Mouse (Mus musculus): ENCODE data around the gene Ccdc88b.
"Not testable (repeated sequence)": the region's sequence is repeated elsewhere in the genome, so short reads cannot be mapped to it uniquely, and the experiment has no call there.

The Ccdc88b gene

DNA sequence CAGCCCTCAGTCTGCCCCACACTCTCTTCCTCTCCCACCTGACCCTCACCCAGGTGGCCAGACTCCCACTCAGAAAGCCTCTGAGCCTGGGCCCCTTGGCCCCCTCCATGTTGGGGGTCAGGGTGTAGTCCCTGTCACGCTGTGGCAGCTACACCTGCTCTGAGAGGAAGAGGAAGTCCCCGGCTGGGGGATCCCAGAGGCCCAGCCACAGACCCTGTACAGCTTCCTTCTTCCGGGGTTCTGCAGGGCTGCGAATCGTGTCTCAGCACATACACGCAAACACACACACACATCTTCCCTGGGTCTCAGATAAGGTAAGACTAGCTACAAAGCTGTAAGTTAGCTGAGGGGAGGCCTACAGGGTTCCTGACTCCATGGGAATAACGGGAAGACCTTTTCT lies at the start of gene Ccdc88b:
Gene Ccdc88b (minus strand): TSS at position 181 of the 400 bp plus-strand sequence.
- DNase-seq (ENCODE audit: low read depth) = no peak

DNA sequence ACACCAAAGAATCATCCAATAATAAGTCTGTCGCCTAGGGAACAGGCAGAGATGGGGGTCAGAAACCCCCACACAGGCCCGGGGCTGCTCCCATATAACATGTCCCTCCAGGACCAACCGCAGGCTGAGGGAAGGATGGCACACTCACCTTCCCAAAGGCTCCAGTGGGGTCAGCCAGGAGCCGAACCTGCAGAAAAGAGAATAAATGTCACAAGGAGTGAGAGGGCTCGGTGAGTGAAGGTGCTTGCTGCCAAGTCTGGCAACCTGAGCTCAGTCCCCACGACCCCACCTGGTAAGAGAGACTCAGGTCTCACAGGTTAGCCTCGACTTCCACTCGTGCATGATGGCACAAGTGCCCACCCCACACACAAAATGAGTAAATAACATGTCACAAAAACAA lies 49.1 kb upstream of the Ccdc88b start:
- no peak for DNase-seq (ENCODE audit: low read depth)

DNA sequence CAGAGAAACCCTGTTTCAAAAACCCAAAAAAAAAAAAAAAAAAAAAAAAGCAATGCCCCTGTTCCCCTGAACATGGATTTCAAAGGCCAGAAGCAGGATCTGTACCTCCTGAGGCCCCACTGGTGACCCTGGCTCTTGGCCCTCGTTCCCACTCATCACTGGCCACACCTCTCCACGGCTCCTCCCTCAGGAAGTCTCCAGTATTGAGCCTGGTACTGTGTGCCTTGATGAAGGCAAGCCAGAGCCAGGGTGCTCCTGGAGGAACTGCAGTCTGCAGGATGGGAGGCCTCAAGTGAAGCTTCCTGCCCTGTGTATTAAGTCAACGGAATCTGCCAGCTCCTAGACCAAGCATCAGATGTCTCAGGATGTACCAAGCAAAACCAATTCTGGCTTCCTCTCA lies 48.2 kb upstream of the Ccdc88b start:
- DNase-seq (ENCODE audit: low read depth) = no peak

DNA sequence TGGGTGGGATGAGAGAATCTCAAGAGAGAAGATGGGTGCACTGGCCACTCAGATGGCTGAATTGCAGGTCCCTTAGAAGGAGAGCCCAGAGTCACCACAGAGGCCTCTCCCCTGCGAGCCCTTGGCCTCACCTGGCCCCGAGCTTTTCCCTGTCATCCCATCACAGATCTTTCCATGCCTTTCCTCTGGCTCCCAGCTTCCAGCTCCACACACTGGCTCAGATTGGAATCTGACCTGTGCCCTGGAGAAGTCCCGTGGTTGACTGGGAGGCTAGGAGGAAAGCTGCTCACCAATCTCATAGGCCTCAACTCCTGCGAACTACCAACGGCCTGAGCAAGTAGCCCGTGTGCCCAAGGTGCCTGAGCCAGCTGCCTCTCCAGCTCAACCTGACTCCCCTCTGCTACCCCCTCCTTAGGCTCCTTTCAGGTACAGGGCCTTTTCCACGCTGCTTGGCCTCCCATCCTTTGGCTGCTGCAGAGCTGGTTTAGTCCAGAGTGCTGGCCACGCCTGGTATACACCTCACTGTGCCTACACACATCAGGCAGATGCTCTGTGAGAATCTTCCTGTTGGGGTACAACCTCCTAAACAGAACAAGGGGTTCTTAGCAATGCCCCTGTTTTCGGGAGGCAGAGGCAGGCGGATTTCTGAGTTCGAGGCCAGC lies 47.6 kb upstream of the Ccdc88b start:
- no peak for DNase-seq (ENCODE audit: low read depth)

DNA sequence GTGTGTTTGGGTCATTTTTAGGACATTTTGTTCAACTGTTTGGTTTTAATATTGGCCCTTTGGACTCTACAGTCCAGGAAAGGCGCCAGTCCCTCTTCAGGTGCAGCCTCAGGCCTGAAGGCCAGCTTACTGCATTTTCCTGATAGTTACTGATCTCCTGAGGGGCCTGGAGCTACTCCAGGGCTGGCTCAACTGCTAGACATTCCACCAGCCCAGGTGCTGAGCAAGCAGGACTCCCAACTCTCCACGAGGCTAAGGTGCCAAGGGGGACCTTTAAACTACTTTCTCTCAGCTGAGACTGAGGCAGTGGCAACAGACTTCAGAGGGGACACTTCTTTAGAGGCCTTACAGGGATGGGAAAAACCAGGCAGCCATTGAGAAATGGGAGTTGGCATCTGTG lies 46.8 kb upstream of the Ccdc88b start:
- DNase-seq (ENCODE audit: low read depth) = no peak

DNA sequence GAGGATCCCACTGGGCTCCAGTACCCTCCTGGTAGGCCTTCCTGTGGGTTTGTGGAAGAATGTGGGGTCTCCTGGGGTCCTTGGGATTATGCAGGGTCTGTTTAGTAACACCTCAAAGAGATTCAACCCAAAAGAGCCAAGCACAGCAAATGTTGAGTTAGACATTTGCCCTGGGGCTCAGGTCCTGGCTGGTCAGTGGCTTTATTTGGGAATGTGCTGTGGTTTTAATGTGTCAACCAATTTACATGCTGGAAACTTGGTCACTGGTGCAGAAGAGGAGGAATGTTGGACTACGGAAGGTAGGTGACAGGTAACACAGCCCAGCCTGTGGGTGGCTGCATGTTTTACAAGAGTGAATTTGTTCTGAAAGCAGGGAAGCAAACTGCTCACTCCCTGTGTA lies 45.0 kb upstream of the Ccdc88b start:
- DNase-seq (ENCODE audit: low read depth) = no peak

DNA sequence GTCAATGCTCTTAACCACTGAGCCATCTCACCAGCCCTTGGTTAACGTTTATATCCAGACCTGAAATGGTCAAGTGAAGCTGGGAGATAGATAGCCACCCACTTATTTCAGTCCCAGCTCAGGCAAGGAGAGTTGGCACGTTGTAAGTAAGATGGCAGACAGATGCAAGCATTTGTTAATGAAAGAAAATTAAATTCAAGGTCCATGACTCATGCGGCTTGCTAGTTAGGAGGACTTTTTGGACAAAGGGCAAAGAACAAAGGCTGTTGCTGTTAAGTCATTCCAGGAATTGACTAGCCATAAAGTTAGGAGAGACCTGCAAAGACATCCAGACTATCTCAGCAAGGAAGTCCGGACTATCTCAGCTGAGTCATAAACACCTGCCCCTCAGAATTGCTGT lies 41.6 kb upstream of the Ccdc88b start:
- DNase-seq (ENCODE audit: low read depth) = no peak

DNA sequence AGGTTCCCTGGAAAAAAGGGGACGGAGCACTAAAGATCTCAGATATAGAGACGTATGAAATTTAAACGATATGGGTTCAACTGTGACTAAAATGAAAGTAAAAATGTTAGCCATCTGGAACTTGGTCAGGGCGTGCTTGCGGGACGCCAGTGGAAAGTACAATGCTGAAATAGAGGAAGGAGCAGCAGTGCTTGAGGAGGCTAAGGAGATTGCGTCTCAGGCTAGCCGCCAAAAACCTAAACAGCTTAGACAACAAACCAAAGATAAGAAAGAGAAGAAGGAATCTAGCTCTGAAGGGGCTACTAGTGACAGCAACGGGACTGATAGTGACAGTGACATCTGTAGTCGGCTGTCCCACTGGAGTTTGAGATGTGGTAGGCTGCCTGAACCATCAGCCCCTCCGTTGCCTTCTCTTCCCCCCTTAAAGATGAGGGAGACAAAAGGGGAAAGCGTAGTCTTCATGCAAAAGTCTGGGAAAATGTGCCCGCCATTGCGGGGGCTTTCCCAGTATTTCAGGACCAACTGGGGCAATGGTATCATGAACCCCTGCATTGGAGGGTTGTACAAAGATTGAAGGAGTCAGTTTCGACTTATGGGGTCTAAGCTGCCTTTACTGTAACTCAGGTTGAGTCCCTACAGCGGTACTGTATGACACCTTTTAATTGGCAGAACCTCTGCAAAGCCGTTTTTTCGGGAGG lies 37.7 kb upstream of the Ccdc88b start:
- DNase-seq (ENCODE audit: low read depth) = not testable (repeated sequence)

DNA sequence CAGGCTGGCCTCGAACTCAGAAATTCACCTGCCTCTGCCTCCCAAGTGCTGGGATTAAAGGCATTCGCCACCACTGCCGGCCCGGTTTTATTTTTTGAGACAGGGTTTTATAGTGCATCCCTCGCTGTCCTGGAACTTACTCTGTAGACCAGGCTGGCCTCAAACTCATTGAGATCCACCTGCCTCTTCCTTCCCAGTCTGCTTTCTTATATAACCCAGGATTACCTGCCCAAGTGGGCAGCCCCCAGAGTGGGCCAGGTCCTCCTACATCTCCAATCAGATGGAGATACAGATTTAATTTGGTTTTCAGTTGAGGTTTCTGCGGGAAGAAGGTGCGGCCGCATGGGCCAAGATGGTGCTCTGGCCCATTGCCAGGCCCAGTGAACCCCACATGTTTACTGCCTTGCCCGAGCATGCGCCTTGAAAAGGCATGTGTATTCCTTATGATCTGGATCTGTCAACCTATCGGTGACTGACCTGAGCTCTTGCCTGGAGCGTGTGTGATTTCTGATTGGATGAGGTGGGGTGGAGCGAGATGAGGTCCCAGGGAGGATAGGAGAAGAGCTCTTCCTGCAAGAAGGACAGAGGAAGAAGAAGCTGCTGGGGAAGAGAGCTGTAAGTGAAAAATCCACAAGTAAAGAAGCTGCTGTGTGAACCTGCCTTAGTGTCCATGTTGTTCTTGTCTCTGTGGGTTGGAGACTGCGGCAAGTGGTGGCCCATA lies 35.9 kb upstream of the Ccdc88b start:
- no peak for DNase-seq (ENCODE audit: low read depth)

DNA sequence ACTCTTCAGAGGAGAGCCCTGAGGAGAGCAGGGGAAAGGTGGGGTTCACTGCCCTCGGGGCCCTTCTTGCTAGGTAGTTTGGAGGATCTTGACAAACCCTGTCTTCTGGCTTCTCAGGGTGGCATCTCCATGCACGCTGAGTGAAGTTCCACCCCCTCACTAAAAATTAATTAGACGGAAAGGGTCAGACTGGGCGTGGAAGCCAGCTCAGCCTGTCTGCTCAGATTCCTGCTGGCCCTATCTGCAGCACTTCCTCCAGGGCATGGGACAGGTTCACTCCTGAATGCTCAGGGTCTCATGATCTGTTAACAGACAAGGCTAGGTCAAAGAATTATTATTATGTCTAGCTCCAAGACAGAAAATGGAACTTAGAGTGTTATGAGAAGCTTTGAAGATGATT lies 34.5 kb upstream of the Ccdc88b start:
- no peak for DNase-seq (ENCODE audit: low read depth)

DNA sequence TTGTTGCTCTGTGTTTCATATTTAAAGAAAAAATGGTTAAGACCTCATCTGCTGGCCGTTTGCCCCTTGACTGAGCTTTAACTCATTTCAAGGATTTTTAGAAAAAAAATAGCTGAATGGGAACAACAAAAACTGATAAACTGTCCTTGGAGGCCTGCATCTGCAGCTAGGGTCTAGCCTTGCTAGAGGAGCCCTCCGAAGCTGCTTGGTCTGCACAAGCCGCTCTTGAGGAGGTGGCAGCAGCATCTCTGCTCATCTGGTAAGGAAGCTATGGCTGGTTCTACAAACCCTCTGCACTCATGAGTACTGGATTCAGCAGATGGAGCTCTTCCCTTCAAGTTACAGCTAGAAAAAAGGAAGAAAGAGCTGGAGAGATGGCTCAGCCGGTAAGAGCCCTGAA lies 20.0 kb upstream of the Ccdc88b start:
- no peak for DNase-seq (ENCODE audit: low read depth)

DNA sequence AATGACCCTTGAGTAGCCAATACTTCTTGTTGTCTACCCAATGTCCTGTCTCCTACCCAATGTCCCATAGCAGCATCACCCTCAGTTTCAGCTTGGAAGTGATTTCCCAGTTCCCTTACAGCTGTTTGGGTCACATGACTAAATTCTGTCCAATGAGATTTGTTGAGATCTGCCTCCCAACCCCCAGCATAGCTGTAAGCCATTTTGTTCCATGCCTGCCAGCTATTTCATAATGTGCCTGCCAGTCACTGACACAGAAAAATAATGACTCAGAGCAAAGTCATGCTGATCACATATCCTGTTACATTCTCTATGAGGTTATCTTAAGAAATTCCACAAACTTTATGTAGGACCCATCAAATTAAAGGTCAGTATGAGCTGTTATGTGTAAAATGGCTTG lies 18.8 kb upstream of the Ccdc88b start:
- DNase-seq (ENCODE audit: low read depth) = peak; percentile 85

DNA sequence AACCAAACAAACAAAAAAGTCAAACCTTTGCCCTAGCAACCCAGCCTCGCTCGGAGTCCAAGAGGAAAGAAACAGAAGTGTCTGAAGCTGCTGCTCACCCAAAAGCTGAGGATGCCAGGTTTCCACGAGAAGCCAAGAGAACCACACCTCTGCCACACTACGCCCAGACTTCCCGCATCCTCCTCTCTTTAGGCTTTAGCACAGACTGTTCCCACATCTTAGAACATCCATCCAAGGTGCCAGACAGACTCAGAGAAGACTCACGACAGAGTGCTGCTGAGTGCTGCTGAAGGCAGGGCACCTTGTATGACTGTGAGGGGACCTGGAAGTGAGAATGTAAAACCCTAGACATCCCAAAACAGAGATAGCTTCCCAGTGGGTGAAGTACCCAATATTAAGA lies 17.8 kb upstream of the Ccdc88b start:
- no peak for DNase-seq (ENCODE audit: low read depth)

DNA sequence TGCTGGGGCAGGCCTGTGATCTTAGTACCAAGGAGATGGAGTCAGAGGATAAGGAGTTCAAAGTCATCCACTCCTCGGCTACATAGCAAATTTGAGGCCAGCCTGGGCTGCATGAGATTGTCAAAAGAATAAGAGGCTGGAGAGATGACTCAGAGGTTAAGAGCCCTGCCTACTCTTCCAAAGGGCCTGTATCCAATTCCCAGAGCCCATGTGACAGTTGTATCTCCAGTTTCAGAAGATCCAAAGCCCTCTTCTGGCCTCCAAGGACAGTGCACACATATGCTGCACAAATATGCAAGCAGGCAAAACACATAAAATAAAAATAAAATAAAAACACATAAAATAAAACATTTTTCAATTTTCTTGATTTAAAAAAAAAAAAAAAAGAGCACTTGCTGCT lies 16.2 kb upstream of the Ccdc88b start:
- peak; percentile 45 for DNase-seq (ENCODE audit: low read depth)

DNA sequence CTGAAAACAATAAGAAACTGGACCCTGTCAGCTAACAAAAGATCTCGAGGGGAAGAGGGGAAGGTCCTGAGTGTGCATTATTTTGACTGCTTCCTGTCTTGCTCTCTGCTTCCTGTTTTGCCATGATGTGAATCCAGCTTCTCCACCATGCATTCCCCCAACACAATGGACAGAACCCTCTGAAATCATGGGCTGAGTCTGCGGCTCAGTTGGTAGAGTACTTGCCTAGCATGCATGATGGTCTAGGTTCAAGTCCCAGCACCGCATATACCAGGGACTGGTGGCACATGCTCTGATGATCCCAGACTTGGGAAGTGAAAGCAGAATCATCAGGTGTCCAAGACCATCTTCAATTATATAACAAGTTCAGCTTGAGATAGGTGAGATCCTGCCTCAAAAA lies 14.7 kb upstream of the Ccdc88b start:
- no peak for DNase-seq (ENCODE audit: low read depth)

DNA sequence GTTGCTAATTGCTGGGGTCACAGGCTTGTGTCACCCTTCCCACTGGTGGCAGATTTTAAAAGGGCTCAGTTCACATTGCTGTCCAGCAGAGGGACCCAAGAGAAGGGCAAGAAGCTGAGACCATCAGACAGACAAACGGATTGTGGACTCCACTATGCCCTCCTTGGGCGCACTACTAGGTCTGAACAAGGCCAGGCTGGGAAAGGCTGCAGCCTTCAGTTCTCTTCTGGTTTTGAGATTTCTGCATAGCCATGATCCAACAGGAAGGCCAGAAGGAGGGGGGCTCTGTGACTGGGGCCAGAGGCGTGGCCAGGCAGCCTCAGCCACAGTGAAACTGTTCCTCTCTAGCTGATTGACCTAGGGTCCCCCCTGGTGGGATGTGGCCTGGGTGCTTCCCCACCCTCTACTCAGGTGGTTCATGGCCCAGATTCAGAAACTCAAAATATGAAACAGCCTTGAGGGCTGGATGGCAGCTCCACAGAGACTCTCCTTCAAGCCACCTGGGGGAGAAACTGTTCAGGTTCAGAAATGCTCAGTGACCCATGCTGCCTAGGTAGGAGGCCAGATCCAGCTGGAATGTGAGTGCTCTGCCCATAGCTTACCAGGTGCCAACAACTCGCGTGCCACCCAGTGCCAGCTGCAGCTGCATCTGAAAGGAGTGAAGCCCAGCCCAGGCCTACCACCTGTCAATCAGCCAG lies 13.7 kb upstream of the Ccdc88b start:
- peak; percentile 71 for DNase-seq (ENCODE audit: low read depth)

DNA sequence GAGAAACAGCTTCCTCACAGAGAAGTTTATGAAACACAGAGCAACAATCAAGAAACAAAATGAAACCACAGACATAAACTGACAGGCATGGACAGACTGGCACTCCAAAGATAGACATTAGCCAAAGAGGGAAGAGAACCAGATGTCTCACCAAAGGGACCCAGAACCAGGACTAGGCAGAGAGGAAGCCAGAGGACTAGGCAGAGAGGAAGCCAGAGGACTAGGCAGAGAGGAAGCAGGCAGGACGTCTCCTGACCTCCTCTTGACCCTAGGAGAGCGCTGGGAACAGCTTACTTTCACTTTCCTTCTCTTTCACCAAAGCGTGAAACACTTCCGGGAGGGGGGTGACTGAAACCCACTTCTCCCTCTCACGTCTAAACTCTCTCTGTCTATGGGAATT lies 11.3 kb upstream of the Ccdc88b start:
- peak; percentile 79 for DNase-seq (ENCODE audit: low read depth)

DNA sequence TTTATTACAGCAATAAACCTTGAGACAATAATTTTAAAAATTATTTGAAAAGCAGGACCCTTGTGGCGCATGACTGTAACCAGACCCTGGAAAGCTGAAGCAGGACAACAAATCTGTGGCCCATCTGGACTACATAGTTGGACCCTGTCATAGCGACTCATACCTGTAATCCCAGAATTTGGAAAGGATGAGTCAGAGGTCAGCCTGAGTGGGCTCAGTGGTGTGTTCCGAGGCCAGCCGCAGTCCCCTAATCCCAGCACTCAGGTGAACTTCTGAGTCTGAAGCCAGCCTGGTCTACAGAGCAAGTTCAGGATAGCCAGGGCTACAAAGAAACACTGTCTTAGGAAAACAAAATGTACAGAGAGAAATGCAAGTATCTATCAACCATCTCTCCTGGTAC lies 3.4 kb upstream of the Ccdc88b start:
- DNase-seq (ENCODE audit: low read depth) = peak; percentile 43

DNA sequence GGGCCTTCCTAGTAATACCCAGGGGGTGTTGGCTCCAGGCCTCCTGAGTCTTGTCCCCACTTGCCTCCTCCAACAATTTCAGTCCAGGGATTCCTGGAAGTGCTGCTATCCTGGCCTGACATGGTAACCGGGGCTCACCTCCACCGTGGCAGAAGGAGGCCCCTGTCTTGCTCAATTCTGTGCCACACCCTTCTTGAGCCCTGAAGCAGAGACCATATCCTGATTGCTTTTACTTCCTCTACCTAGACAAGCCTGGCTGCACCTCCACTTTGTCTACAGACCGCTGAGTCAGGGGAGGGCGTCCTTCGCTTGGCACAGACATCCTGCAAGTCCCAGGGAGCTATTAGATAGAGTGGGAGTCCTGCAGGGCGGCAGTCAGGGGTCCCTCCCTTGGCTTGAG lies 2.7 kb upstream of the Ccdc88b start:
- DNase-seq (ENCODE audit: low read depth) = no peak

DNA sequence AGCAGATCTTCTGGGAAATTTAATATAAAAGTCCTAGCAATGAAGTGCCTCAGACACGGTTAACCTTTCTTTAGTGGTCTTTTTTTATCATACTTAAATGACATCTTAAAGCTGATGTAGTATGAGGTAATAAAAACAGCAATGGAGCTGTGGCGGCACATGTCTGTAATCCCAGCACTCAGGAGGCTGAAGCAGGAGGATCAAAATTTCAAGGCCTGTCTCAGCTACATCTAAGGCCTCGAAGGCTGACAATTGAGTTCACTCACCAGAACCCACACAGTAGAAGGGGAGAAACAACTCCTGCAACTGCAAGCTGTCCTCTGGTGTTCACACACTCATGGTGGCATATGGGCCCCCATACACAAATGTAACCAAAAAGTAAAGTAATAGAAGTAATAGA lies 2.0 kb upstream of the Ccdc88b start:
- DNase-seq (ENCODE audit: low read depth) = no peak

DNA sequence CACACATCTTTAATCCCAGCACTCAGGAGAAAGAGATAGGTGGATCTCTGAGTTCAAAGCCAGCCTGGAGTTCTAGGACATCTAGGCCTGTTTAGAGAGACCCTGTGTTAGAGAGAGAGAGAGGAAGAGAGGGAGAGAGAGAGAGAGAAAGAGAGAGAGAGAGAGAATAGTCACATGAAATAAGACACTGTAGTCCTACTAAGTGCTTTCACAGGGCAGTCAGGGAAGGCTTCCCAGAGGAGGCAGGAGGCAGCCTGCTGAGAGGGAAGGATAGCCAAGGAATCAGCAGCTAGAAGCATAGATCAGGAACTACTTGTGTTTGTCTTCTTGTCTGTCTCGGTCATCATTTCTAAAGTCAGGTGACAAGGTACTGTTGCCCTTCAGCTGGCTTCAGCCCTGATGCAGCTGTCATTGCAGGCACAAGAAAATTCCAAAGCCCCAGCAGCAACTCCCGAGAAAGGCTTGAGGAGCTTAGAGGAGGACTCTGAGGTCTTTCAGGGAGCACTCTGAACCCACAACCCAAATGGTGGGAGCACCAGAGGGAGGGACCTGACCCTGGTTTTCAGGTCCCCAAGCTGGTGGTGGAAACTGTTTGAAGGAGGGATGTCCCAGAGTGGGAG lies 1.1 kb upstream of the Ccdc88b start:
- DNase-seq (ENCODE audit: low read depth) = no peak

DNA sequence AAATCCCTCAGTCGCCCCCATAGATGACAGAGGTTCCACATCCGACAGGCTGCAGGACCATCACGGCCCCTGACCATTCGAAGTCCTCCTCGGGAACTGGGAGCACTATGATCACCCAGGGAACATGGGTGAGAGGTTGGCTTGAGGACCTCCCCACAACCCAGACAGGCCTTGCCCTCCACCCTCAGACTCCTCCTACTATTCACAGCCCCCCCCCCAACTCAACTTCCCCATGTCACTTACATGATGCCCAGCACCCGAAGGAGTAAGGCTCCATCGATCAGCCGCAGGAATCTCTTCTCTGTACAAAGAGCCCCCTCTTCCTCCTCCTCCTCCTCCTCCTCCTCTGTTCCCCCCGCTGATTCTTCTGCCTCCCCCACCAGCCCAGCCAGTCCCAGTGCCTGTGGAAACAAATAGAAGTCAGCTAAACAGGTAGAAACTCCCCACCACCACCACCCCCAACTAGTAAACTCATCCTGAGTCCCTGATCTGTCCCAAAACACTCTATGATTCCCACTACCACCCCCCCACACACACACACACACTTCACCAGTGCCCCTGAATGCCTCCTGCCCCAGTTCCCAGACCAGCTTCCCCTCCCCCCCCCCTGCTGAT lies 513 bp downstream of the Ccdc88b start:
- no peak for DNase-seq (ENCODE audit: low read depth)
